Comparison of ENCODE assay signal across 8 mouse cellular contexts in genomic region chr13:90088962-90089824, GRCm38 (mm10). TPM values are rescaled to one million over a fixed set of nuclear protein-coding genes. Genes with fewer than 3 reads are reported as not detected.
A peak's percentile ranks its signal among the peaks of the same experiment; 100 is the strongest.
DNase-seq lines count a peak whose midpoint lies in the region; ATAC-seq lines count a peak whose summit lies in the region.

Gene Tmem167, plus strand, starts transcription at chr13:90089123.
Gene Xrcc4, minus strand, starts transcription at chr13:90089608.

- no peaks in the 10 kb centered on the region for H3K36me3 ChIP-seq in forebrain, embryonic 14.5 days (ENCODE audit: control insufficient read depth, insufficient read depth, low read length)
- H3K36me3 ChIP-seq in neural tube, embryonic 15.5 days = no peaks in the 10 kb centered on the region

- H3K4me1 ChIP-seq in forebrain, embryonic 14.5 days (ENCODE audit: control insufficient read depth, insufficient read depth, low read length) = peaks cover 5% of the 10 kb centered on the region
- peaks cover 6% of the 10 kb centered on the region; the same call in 1 of the 2 replicates for H3K4me1 ChIP-seq in neural tube, embryonic 15.5 days

- intact Hi-C loops in heart, postnatal 14 days (cut with DNase I) = loop anchor here (5.0 kb wide), 1 partner anchor 352 kb away; no protein-coding TSS in a partner anchor

- H3K9me3 ChIP-seq in forebrain, embryonic 14.5 days (replicated peaks; ENCODE audit: control insufficient read depth, low read length) = no peaks in the 10 kb centered on the region
- H3K9me3 ChIP-seq in neural tube, embryonic 15.5 days (replicated peaks) = no peaks in the 10 kb centered on the region

- peak; percentile 98 for DNase-seq in ES-CJ7 (ENCODE audit: low read depth, low spot score)
- DNase-seq in cerebellum, adult 11 months = peak; percentile 96
- peak; percentile 99 for DNase-seq in forebrain, embryonic 14.5 days (ENCODE audit: low spot score)
- DNase-seq in heart, postnatal 14 days = peak; percentile 95 to 98
- peak; percentile 99 for DNase-seq in layer of hippocampus, adult 11-12 months (ENCODE audit: low spot score)
- DNase-seq in lung, adult 18-20 months = peak; percentile 98
- peak; percentile 97 for DNase-seq in testis, postnatal 14 days (ENCODE audit: low spot score)

- peak within 1 kb of the TSS; percentile 91 for H3K9ac ChIP-seq in forebrain, embryonic 14.5 days (ENCODE audit: low read length)
- H3K9ac ChIP-seq in neural tube, embryonic 15.5 days (replicated peaks) = peak within 1 kb of the TSS; percentile 94

- H3K27me3 ChIP-seq in forebrain, embryonic 14.5 days (replicated peaks; ENCODE audit: control insufficient read depth, insufficient read depth, low read length) = no peaks in the 10 kb centered on the region
- H3K27me3 ChIP-seq in neural tube, embryonic 15.5 days (replicated peaks) = no peaks in the 10 kb centered on the region

- peak; percentile 100 for ATAC-seq in forebrain, embryonic 14.5 days
- ATAC-seq in neural tube, embryonic 15.5 days (ENCODE audit: low FRiP score) = peak; percentile 100

- H3K4me3 ChIP-seq in forebrain, embryonic 14.5 days (ENCODE audit: low read depth, low read length) = peak within 1 kb of the TSS; percentile 86
- H3K4me3 ChIP-seq in neural tube, embryonic 15.5 days (replicated peaks) = peak within 1 kb of the TSS; percentile 99

- peak within 1 kb of the TSS; percentile 93 for H3K4me2 ChIP-seq in forebrain, embryonic 14.5 days (ENCODE audit: low read length)
- H3K4me2 ChIP-seq in neural tube, embryonic 15.5 days = peak within 1 kb of the TSS; percentile 97

- H3K27ac ChIP-seq in forebrain, embryonic 14.5 days (ENCODE audit: low read depth, low read length) = peak within 1 kb of the TSS; percentile 85
- peak within 1 kb of the TSS; percentile 92 for H3K27ac ChIP-seq in neural tube, embryonic 15.5 days (replicated peaks)

- 3% methylated on average over 41 of the region's 41 CpGs for WGBS in forebrain, embryonic 14.5 days
- WGBS in neural tube, embryonic 15.5 days = 1% methylated on average over 41 of the region's 41 CpGs

RNA-seq across cellular contexts. Expression of gene Tmem167, which starts in this region (rescaled TPM):
- polyA plus RNA-seq in forebrain, embryonic 14.5 days (2014; fragmentation: Nextera tagmentation; extraction: Ambion mirVana) = 53.4 and 54.5 TPM in 2 replicates
- total RNA-seq in heart, postnatal 14 days (2021) = 1 to 10 TPM; 8.0 to 9.3 TPM
- 42.9 and 47.8 TPM in 2 replicates for polyA plus RNA-seq in neural tube, embryonic 15.5 days (2015; fragmentation: Nextera tagmentation; extraction: Ambion mirVana)

RNA-seq across cellular contexts. Expression of gene Xrcc4, which starts in this region (rescaled TPM):
- polyA plus RNA-seq in forebrain, embryonic 14.5 days (2014; fragmentation: Nextera tagmentation; extraction: Ambion mirVana) = 12.5 and 17.0 TPM in 2 replicates
- total RNA-seq in heart, postnatal 14 days (2021) = 10 to 100 TPM in 1 of 2 experiments, 1 to 10 TPM in 1; 9.2 to 12.6 TPM
- 15.5 and 17.9 TPM in 2 replicates for polyA plus RNA-seq in neural tube, embryonic 15.5 days (2015; fragmentation: Nextera tagmentation; extraction: Ambion mirVana)

Comparison
In these comparisons a context has a peak if more than half of its experiments do, and no peak if none do; other contexts are left out.
1. Peak in every context shown above with its lines: DNase-seq, ATAC-seq, H3K4me3 ChIP-seq and H3K27ac ChIP-seq.